Comparison of ENCODE assay signal across 10 mouse cellular contexts in genomic region chr19:36535186-36535585, GRCm38 (mm10). TPM values are rescaled to one million over a fixed set of nuclear protein-coding genes. Genes with fewer than 3 reads are reported as not detected.
DNase-seq lines count a peak whose midpoint lies in the region; ATAC-seq lines count a peak whose summit lies in the region.
"Had no signal": no experiment of that assay in that cellular context is flagged by ENCODE, and none has a peak within 500 bp of the region (broad histone marks: within the 10 kb centered on the region; RNA-seq: fewer than 3 reads in every experiment).

No protein-coding gene starts in this region.

- H3K36me3 ChIP-seq in heart, embryonic 16.5 days (ENCODE audit: control insufficient read depth, insufficient read depth) = no peaks in the 10 kb centered on the region
- H3K36me3 ChIP-seq in heart, embryonic 10.5 days = no peaks in the 10 kb centered on the region
- no peaks in the 10 kb centered on the region for H3K36me3 ChIP-seq in forebrain, embryonic 13.5 days (ENCODE audit: poor library complexity, severe bottlenecking)
- no peaks in the 10 kb centered on the region for H3K36me3 ChIP-seq in midbrain, embryonic 12.5 days
- H3K36me3 ChIP-seq: limb, embryonic 12.5 days had no signal

- peaks cover 18% of the 10 kb centered on the region for H3K4me1 ChIP-seq in heart, embryonic 16.5 days (ENCODE audit: control insufficient read depth, insufficient read depth, low read length)
- peaks cover 20% of the 10 kb centered on the region for H3K4me1 ChIP-seq in heart, embryonic 10.5 days
- peaks cover 3% of the 10 kb centered on the region; the same call in 1 of the 2 replicates for H3K4me1 ChIP-seq in brown adipose tissue, adult 24 weeks (ENCODE audit: control insufficient read depth, insufficient read depth, insufficient read length, low read length)
- peaks cover 50% of the 10 kb centered on the region for H3K4me1 ChIP-seq in forebrain, embryonic 13.5 days
- H3K4me1 ChIP-seq in midbrain, embryonic 12.5 days = peaks cover 34% of the 10 kb centered on the region

- peak overlapping the region; percentile 64 for H3K27ac ChIP-seq in heart, embryonic 16.5 days (ENCODE audit: low read length)
- H3K27ac ChIP-seq in heart, embryonic 10.5 days = no peak overlapping the region
- H3K27ac ChIP-seq in brown adipose tissue, adult 24 weeks (replicated peaks; ENCODE audit: low read depth, low read length) = no peak overlapping the region
- peak overlapping the region; percentile 89 for H3K27ac ChIP-seq in forebrain, embryonic 13.5 days
- H3K27ac ChIP-seq in midbrain, embryonic 12.5 days (replicated peaks) = peak overlapping the region; percentile 47; the same call in 1 of the 2 replicates
- H3K27ac ChIP-seq: limb, embryonic 12.5 days had no signal

- DNase-seq in heart, embryonic 10.5 days (ENCODE audit: low spot score) = no peak
- no peak for DNase-seq in adipocyte (ENCODE audit: low spot score)
- no peak for DNase-seq in left cerebral cortex, postnatal 10 days (ENCODE audit: extremely low spot score in 1 of 2, low spot score in 2 of 2)
- DNase-seq in right cerebral cortex, adult 18-20 months = no peak
- DNase-seq: thymus, adult 18-20 months had no signal

- intact Hi-C loops in left cerebral cortex, postnatal 10 days (cut with DNase I) = loop anchor here (5.0 kb wide), 1 partner anchor 63 kb away; no protein-coding TSS in a partner anchor

- peak overlapping the region; percentile 19 for H3K4me3 ChIP-seq in heart, embryonic 16.5 days (ENCODE audit: low read length)
- no peak overlapping the region for H3K4me3 ChIP-seq in heart, embryonic 10.5 days
- H3K4me3 ChIP-seq in brown adipose tissue, adult 24 weeks (ENCODE audit: insufficient read depth, low read depth, low read length) = peak overlapping the region; percentile 19; the same call in 1 of the 2 replicates
- H3K4me3 ChIP-seq in forebrain, embryonic 13.5 days = no peak overlapping the region
- no peak overlapping the region for H3K4me3 ChIP-seq in midbrain, embryonic 12.5 days
- H3K4me3 ChIP-seq: limb, embryonic 12.5 days had no signal

- peak overlapping the region; percentile 43 for H3K4me2 ChIP-seq in heart, embryonic 16.5 days (ENCODE audit: low read depth, low read length)
- H3K4me2 ChIP-seq in forebrain, embryonic 13.5 days = peak overlapping the region; percentile 53
- H3K4me2 ChIP-seq in midbrain, embryonic 12.5 days (replicated peaks) = no peak overlapping the region

- WGBS in heart, embryonic 16.5 days = 33% methylated on average over 2 of the region's 2 CpGs
- 63% methylated on average over 2 of the region's 2 CpGs for WGBS in heart, embryonic 10.5 days
- 4% methylated on average over 2 of the region's 2 CpGs for WGBS in forebrain, embryonic 13.5 days
- 30% methylated on average over 2 of the region's 2 CpGs for WGBS in midbrain, embryonic 12.5 days

- H3K27me3 ChIP-seq in heart, embryonic 16.5 days (ENCODE audit: control insufficient read depth, insufficient read depth, low read length) = no peaks in the 10 kb centered on the region
- H3K27me3 ChIP-seq in heart, embryonic 10.5 days (ENCODE audit: insufficient read depth, poor library complexity, severe bottlenecking) = no peaks in the 10 kb centered on the region
- H3K27me3 ChIP-seq in forebrain, embryonic 13.5 days = peaks cover 11% of the 10 kb centered on the region
- peaks cover 18% of the 10 kb centered on the region; the same call in 1 of the 2 replicates for H3K27me3 ChIP-seq in midbrain, embryonic 12.5 days

- H3K9ac ChIP-seq in heart, embryonic 16.5 days (ENCODE audit: low read length) = 0 out of 2 replicates have a peak overlapping the region, but pooled peaks have one; percentile 8
- no peak overlapping the region for H3K9ac ChIP-seq in forebrain, embryonic 13.5 days
- no peak overlapping the region for H3K9ac ChIP-seq in midbrain, embryonic 12.5 days (replicated peaks)
- H3K9ac ChIP-seq: limb, embryonic 12.5 days had no signal

- no peaks in the 10 kb centered on the region for H3K9me3 ChIP-seq in heart, embryonic 16.5 days (replicated peaks; ENCODE audit: control insufficient read depth, low read length)
- H3K9me3 ChIP-seq in heart, embryonic 10.5 days = no peaks in the 10 kb centered on the region
- H3K9me3 ChIP-seq in forebrain, embryonic 13.5 days (replicated peaks) = no peaks in the 10 kb centered on the region
- no peaks in the 10 kb centered on the region for H3K9me3 ChIP-seq in midbrain, embryonic 12.5 days
- H3K9me3 ChIP-seq: limb, embryonic 12.5 days had no signal

- no peak for ATAC-seq in heart, embryonic 16.5 days (replicated peaks; ENCODE audit: extremely low read depth, insufficient read depth, low FRiP score)
- ATAC-seq in forebrain, embryonic 13.5 days = no peak; the same call in 1 of the 2 replicates
- peak; percentile 24; the same call in 1 of the 2 replicates for ATAC-seq in midbrain, embryonic 12.5 days (ENCODE audit: low FRiP score, low read depth)

RNA-seq across cellular contexts. Expression of gene Hectd2, which starts 19.3 kb away (rescaled TPM):
- polyA plus RNA-seq in heart, embryonic 16.5 days (2015; fragmentation: Nextera tagmentation; extraction: Ambion mirVana) = 3.3 and 4.6 TPM in 2 replicates
- 6.7 and 11.4 TPM in 2 replicates for polyA plus RNA-seq in heart, embryonic 10.5 days (2016; fragmentation: Nextera tagmentation; extraction: Ambion mirVana)
- 0.33 and 0.99 TPM in 2 replicates for polyA plus RNA-seq in brown adipose tissue, adult 24 weeks (2012; ENCODE audit: insufficient read depth, insufficient read length, missing spikeins)
- 12.1 and 12.8 TPM in 2 replicates for polyA plus RNA-seq in forebrain, embryonic 13.5 days (2015; fragmentation: Nextera tagmentation; extraction: Ambion mirVana)
- 6.6 and 7.0 TPM in 2 replicates for polyA plus RNA-seq in midbrain, embryonic 12.5 days (2016; fragmentation: Nextera tagmentation; extraction: Ambion mirVana)
- 10 to 100 TPM; 30.1 TPM for total RNA-seq in left cerebral cortex, postnatal 10 days (2021)

Comparison
In these comparisons a context has a peak if more than half of its experiments do, and no peak if none do; other contexts are left out.
1. H3K27ac ChIP-seq: peak in heart, embryonic 16.5 days (single experiment), forebrain, embryonic 13.5 days (single experiment) and midbrain, embryonic 12.5 days (single experiment); none in heart, embryonic 10.5 days (single experiment) and brown adipose tissue, adult 24 weeks (single experiment).
2. H3K4me3 ChIP-seq: peak in heart, embryonic 16.5 days (single experiment) and brown adipose tissue, adult 24 weeks (single experiment); none in heart, embryonic 10.5 days (single experiment), forebrain, embryonic 13.5 days (single experiment) and midbrain, embryonic 12.5 days (single experiment).